Mouse (Mus musculus) heart, adult 2 months (tissue): ENCODE results near the gene Kcnn3. TPM values are rescaled to one million over a fixed set of nuclear protein-coding genes. Genes with fewer than 3 reads are reported as not detected.

Source experiments
- DNase-seq, 2 experiments: peaks; one replicate each; pipeline ENCODE4 v3.0.0; 2021
- H3K27ac ChIP-seq: fragments of 200-600 bp; 2 replicates; pipeline ENCODE4 v1.8.1; 2022
- H3K27me3 ChIP-seq: fragments of 200-500 bp; 2 replicates; pipeline ENCODE4 v1.6.1; 2012; ENCODE audit warnings: mild to moderate bottlenecking, low read length, inconsistent platforms, mixed read lengths; ENCODE audit not compliant: control insufficient read depth, insufficient read depth
- H3K36me3 ChIP-seq: fragments of 200-500 bp; 2 replicates; pipeline ENCODE4 v1.6.1; 2012; ENCODE audit warnings: low read length, inconsistent platforms; ENCODE audit not compliant: control insufficient read depth, insufficient read depth
- H3K4me1 ChIP-seq: fragments of 200-500 bp; 2 replicates; pipeline ENCODE4 v1.6.1; 2011; ENCODE audit warnings: low read length; ENCODE audit not compliant: control insufficient read depth, insufficient read depth
- H3K4me3 ChIP-seq: fragments of 200-600 bp; 2 replicates; pipeline ENCODE4 v1.8.1; 2022
- H3K79me2 ChIP-seq: fragments of 200-500 bp; replicated peaks from 2 replicates; pipeline ENCODE4 v1.6.1; 2012; ENCODE audit warnings: mild to moderate bottlenecking, inconsistent platforms, low read length, moderate library complexity, mixed read lengths; ENCODE audit not compliant: control insufficient read depth, insufficient read depth
- H3K9ac ChIP-seq: fragments of 200-500 bp; 2 replicates; pipeline ENCODE4 v1.6.1; 2012; ENCODE audit warnings: low read depth, mild to moderate bottlenecking, control low read depth, inconsistent platforms, low read length, mixed read lengths
- CTCF ChIP-seq: fragments of 200-600 bp; IDR thresholded peaks from 2 replicates; pipeline ENCODE4 v1.8.1; 2022; ENCODE audit warnings: antibody characterized with exemption, mild to moderate bottlenecking, moderate library complexity
- EP300 ChIP-seq: fragments of 200-500 bp; IDR thresholded peaks from 2 replicates; pipeline ENCODE4 v1.6.1; 2011; ENCODE audit warnings: low read depth, low read length, control low read depth; ENCODE audit not compliant: insufficient read depth
- POLR2A ChIP-seq: fragments of 200-500 bp; IDR thresholded peaks from 2 replicates; pipeline ENCODE4 v1.6.1; 2011; ENCODE audit warnings: mild to moderate bottlenecking, low read depth, low read length, control low read depth; ENCODE audit not compliant: insufficient read depth
- WGBS: fragments of 180-500 bp; shearing (Covaris S2); methylation state at CpG from one replicate; pipeline ENCODE4 v1.1.7; 2018; 5-methylcytosine and 5-hydroxymethylcytosine counted together
- intact Hi-C: fragments of 180-260 bp; cut with DNase I; formaldehyde crosslinking; loops from one replicate; pipeline ENCODE4 v1.15.1; 2025
- long read RNA-seq: library from polyadenylated mRNA; stranded (forward); transcript quantifications from one replicate; pipeline ENCODE4 v2.0.0, GENCODE M21; 2021
- polyA plus RNA-seq: library from polyadenylated mRNA; depleted of rRNA; stranded (reverse); fragments of >200 nt; gene quantifications from 2 replicates; pipeline ENCODE4 v1.2.3, GENCODE M21; 2012; rRNA removed
- total RNA-seq, 2 experiments: library from RNA; stranded (reverse); gene quantifications; 2 replicates each; pipeline ENCODE4 v1.2.3; 2021

The Kcnn3 gene
- total RNA-seq = 1 to 10 TPM; 2.0 to 3.3 TPM
- 0.84 and 2.0 TPM in 2 replicates for polyA plus RNA-seq
- long read RNA-seq, partial matches to known transcripts = 0 of 1 reads
- long read RNA-seq, other reads (novel, unspliced or antisense) = 1 of 1 reads

- intact Hi-C loops = no loop called here
- H3K27ac ChIP-seq = no peak within 1 kb of the TSS
- H3K27me3 ChIP-seq = 0 out of 2 replicates have a peak, but pooled peaks cover 7% of the 10 kb centered on the region
- H3K4me3 ChIP-seq = peak within 1 kb of the TSS; percentile 43
- peak within 1 kb of the TSS; percentile 21 for H3K9ac ChIP-seq
- H3K4me1 ChIP-seq = 0 out of 2 replicates have a peak, but pooled peaks cover 1% of the 10 kb centered on the region
- peak; percentile 86 to 87 for DNase-seq
- H3K79me2 ChIP-seq = no peaks in the 10 kb centered on the region
- TF ChIP-seq POLR2A = peak; percentile 81
- TF ChIP-seq CTCF = no peak
- H3K36me3 ChIP-seq = no peaks in the 10 kb centered on the region
- 0% methylated on average over 15 of the region's 15 CpGs for WGBS
Observed at GRCm38 (mm10) chr3:89519894-89520293, at the start of gene Kcnn3. TSS of gene Kcnn3 (plus strand) at chr3:89520164.

GRCm38 (mm10) chr3:89472280-89472679, 47.7 kb upstream of the Kcnn3 start:
- intact Hi-C loops = no loop called here
- Histone ChIP-seq H3K4me3 (no peak overlapping the region), H3K27ac (no peak overlapping the region), H3K9ac (no peak overlapping the region), H3K27me3 (no peaks in the 10 kb centered on the region), H3K36me3 (no peaks in the 10 kb centered on the region), H3K4me1 (no peaks in the 10 kb centered on the region), H3K79me2 (no peaks in the 10 kb centered on the region)
- DNase-seq = no peak
- 75% methylated on average over 7 of the region's 7 CpGs for whole genome bisulfite sequencing
- TF ChIP-seq EP300 (no peak), POLR2A (no peak), CTCF (no peak)

- H3K4me3 ChIP-seq = no peak overlapping the region
- no peak overlapping the region for H3K9ac ChIP-seq
- H3K27me3 ChIP-seq = no peaks in the 10 kb centered on the region
- no peaks in the 10 kb centered on the region for H3K4me1 ChIP-seq
- TF ChIP-seq EP300 = no peak
- TF ChIP-seq CTCF = no peak
- TF ChIP-seq POLR2A = no peak
- no peaks in the 10 kb centered on the region for H3K36me3 ChIP-seq
- no peak overlapping the region for H3K27ac ChIP-seq
- 77% methylated on average over 6 of the region's 6 CpGs for WGBS
- DNase-seq = no peak
- no peaks in the 10 kb centered on the region for H3K79me2 ChIP-seq
- intact Hi-C loops = no loop called here
Observed at GRCm38 (mm10) chr3:89473838-89474237, 46.1 kb upstream of the Kcnn3 start.

- H3K36me3 ChIP-seq = no peaks in the 10 kb centered on the region
- no peaks in the 10 kb centered on the region for H3K4me1 ChIP-seq
- no peak overlapping the region for H3K9ac ChIP-seq
- intact Hi-C loops = no loop called here
- no peak for TF ChIP-seq EP300
- TF ChIP-seq POLR2A = no peak
- no peak for TF ChIP-seq CTCF
- no peaks in the 10 kb centered on the region for H3K27me3 ChIP-seq
- DNase-seq = no peak
- H3K27ac ChIP-seq = no peak overlapping the region
- H3K79me2 ChIP-seq = no peaks in the 10 kb centered on the region
- WGBS = 63% methylated on average over 6 of the region's 6 CpGs
- H3K4me3 ChIP-seq = no peak overlapping the region
Observed at GRCm38 (mm10) chr3:89479055-89479454, 40.9 kb upstream of the Kcnn3 start.

GRCm38 (mm10) chr3:89481488-89481887, 38.5 kb upstream of the Kcnn3 start:
- no peaks in the 10 kb centered on the region for H3K4me1 ChIP-seq
- 47% methylated on average over 2 of the region's 2 CpGs for WGBS
- H3K36me3 ChIP-seq = no peaks in the 10 kb centered on the region
- H3K27ac ChIP-seq = no peak overlapping the region
- intact Hi-C loops = no loop called here
- TF ChIP-seq EP300 = no peak
- TF ChIP-seq CTCF = peak; percentile 64
- no peak overlapping the region for H3K4me3 ChIP-seq
- H3K79me2 ChIP-seq = no peaks in the 10 kb centered on the region
- no peaks in the 10 kb centered on the region for H3K27me3 ChIP-seq
- H3K9ac ChIP-seq = no peak overlapping the region
- no peak for DNase-seq

- H3K36me3 ChIP-seq = no peaks in the 10 kb centered on the region
- intact Hi-C loops = no loop called here
- no peak for TF ChIP-seq POLR2A
- TF ChIP-seq EP300 = no peak
- TF ChIP-seq CTCF = no peak
- no peak overlapping the region for H3K4me3 ChIP-seq
- H3K9ac ChIP-seq = no peak overlapping the region
- no peaks in the 10 kb centered on the region for H3K27me3 ChIP-seq
- H3K27ac ChIP-seq = no peak overlapping the region
- 76% methylated on average over 5 of the region's 5 CpGs for WGBS
- no peak for DNase-seq
- H3K4me1 ChIP-seq = peaks cover 4% of the 10 kb centered on the region
- H3K79me2 ChIP-seq = no peaks in the 10 kb centered on the region
Observed at GRCm38 (mm10) chr3:89482249-89482648, 37.7 kb upstream of the Kcnn3 start.
